Mouse (Mus musculus): ENCODE data around the gene Ppig.

The Ppig gene

DNA sequence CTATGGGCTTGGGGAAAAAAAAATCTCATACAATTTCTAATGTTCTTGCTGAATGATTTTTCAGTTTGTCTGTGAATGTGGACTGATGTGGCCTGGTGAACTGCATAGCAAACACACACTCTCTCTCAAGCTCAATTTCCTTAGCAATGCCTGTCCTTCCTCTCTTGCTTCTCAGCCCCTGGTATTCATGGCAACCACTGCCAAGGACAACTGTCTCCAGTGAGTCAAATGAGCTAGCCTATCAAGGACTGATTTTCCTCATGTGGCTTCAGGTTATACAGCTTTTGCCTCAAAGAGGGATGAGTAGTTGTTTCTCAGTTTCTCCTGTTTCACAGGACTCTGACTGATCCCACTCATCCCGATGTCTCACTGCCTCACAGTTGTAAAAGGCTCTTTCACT lies 3.2 kb upstream of the Ppig start:
- H3K4me1 ChIP-seq (replicated peaks; ENCODE audit: low read depth, low read length) = peaks cover 19% of the 10 kb centered on the region
- H3K9me3 ChIP-seq (ENCODE audit: low read length) = no peaks in the 10 kb centered on the region
- no peaks in the 10 kb centered on the region for H3K36me3 ChIP-seq (ENCODE audit: insufficient read depth, low read length)
- no peak overlapping the region for H3K4me3 ChIP-seq (replicated peaks; ENCODE audit: low read length)
- TF ChIP-seq POU5F1 (IDR thresholded peaks at IDR 0.05; ENCODE audit: borderline replicate concordance, low read length) (no peak), NANOG (IDR thresholded peaks at IDR 0.05; ENCODE audit: borderline replicate concordance, low read length) (no peak), CTCF (conservative IDR thresholded peaks at IDR 0.05; ENCODE audit: low read length) (no peak)
- H3K27me3 ChIP-seq (ENCODE audit: insufficient read depth, low read length) = no peaks in the 10 kb centered on the region

- peaks cover 36% of the 10 kb centered on the region for H3K4me1 ChIP-seq (replicated peaks; ENCODE audit: low read depth, low read length)
- H3K36me3 ChIP-seq (ENCODE audit: insufficient read depth, low read length) = no peaks in the 10 kb centered on the region
- no peaks in the 10 kb centered on the region for H3K27me3 ChIP-seq (ENCODE audit: insufficient read depth, low read length)
- peak overlapping the region; percentile 96 for H3K4me3 ChIP-seq (replicated peaks; ENCODE audit: low read length)
- H3K9me3 ChIP-seq (ENCODE audit: low read length) = no peaks in the 10 kb centered on the region
- TF ChIP-seq NANOG (IDR thresholded peaks at IDR 0.05; ENCODE audit: borderline replicate concordance, low read length) (no peak), CTCF (conservative IDR thresholded peaks at IDR 0.05; ENCODE audit: low read length) (no peak), POU5F1 (IDR thresholded peaks at IDR 0.05; ENCODE audit: borderline replicate concordance, low read length) (no peak)
These were observed 539 bp downstream of the Ppig start for GRCm38 (mm10) chr2:69722650-69723518.

DNA sequence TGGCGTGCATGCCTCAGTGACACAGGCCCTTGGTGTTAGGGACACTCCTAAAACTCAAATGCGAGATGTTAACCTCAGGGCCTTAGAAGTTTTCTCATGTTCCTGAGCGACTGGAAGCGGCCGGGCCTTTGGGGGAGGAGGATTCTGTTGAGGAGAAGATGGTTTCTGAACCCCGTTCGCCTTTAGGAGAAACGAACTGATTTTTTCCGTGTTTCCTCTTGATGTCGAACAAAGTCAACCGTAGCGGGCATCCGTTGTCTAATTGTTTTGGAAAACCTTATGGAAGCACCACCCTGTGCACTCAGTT lies 1.1 kb downstream of the Ppig start:
- no peak for TF ChIP-seq NANOG (IDR thresholded peaks at IDR 0.05; ENCODE audit: borderline replicate concordance, low read length)
- no peak for TF ChIP-seq POU5F1 (IDR thresholded peaks at IDR 0.05; ENCODE audit: borderline replicate concordance, low read length)
- no peak for TF ChIP-seq CTCF (conservative IDR thresholded peaks at IDR 0.05; ENCODE audit: low read length)
- H3K4me1 ChIP-seq (replicated peaks; ENCODE audit: low read depth, low read length) = peaks cover 36% of the 10 kb centered on the region
- no peaks in the 10 kb centered on the region for H3K36me3 ChIP-seq (ENCODE audit: insufficient read depth, low read length)
- peak overlapping the region; percentile 96 for H3K4me3 ChIP-seq (replicated peaks; ENCODE audit: low read length)
- H3K27me3 ChIP-seq (ENCODE audit: insufficient read depth, low read length) = no peaks in the 10 kb centered on the region
- no peaks in the 10 kb centered on the region for H3K9me3 ChIP-seq (ENCODE audit: low read length)

DNA sequence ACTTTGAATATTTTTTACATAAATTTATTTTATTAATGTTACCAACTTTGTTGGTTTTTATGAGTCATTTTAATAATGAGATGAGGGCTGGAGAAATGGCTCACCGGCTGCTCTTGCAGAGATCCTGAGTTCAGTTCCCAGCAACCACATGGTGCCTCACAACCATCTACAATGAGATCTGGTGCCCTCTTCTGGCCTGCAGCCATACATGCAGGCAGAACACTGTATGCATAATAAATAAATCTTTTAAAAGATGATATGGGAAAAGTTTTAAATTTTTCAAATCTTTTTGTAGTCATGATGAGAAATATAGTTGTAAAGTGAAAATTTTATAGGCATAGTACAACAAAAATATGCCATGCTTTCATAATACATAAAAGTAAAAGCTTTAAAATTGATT lies 22.7 kb downstream of the Ppig start:
- Histone ChIP-seq H3K36me3 (ENCODE audit: insufficient read depth, low read length) (peaks cover 89% of the 10 kb centered on the region), H3K9me3 (ENCODE audit: low read length) (no peaks in the 10 kb centered on the region), H3K4me3 (replicated peaks; ENCODE audit: low read length) (no peak overlapping the region), H3K27me3 (ENCODE audit: insufficient read depth, low read length) (no peaks in the 10 kb centered on the region), H3K4me1 (replicated peaks; ENCODE audit: low read depth, low read length) (no peaks in the 10 kb centered on the region)
- TF ChIP-seq CTCF (conservative IDR thresholded peaks at IDR 0.05; ENCODE audit: low read length) = peak; percentile 67
- TF ChIP-seq POU5F1 (IDR thresholded peaks at IDR 0.05; ENCODE audit: borderline replicate concordance, low read length) = no peak
- TF ChIP-seq NANOG (IDR thresholded peaks at IDR 0.05; ENCODE audit: borderline replicate concordance, low read length) = no peak

DNA sequence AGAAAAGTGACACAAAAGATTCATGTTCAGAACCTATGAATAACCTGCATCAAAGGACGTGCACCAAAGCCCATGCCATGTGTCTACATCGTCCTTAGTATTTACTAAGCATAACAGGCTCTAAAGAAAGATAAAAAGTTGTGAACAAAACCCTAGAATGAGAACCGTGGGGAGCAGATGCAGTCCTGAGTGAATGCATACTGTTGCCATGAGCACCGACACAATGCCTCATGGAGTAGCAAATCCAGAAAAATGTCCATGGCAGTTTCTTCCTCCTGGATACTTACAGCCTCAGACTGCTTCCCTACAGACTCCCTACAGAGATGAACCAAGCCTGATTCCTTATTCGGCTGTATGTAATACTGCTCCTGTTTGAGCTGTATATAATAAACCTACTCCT lies 38.6 kb downstream of the Ppig start:
- Histone ChIP-seq H3K4me1 (replicated peaks; ENCODE audit: low read depth, low read length) (peaks cover 3% of the 10 kb centered on the region; the same call in 1 of the 2 replicates), H3K36me3 (ENCODE audit: insufficient read depth, low read length) (no peaks in the 10 kb centered on the region), H3K27me3 (ENCODE audit: insufficient read depth, low read length) (no peaks in the 10 kb centered on the region), H3K4me3 (replicated peaks; ENCODE audit: low read length) (no peak overlapping the region), H3K9me3 (ENCODE audit: low read length) (no peaks in the 10 kb centered on the region)
- TF ChIP-seq CTCF (conservative IDR thresholded peaks at IDR 0.05; ENCODE audit: low read length) = no peak
- TF ChIP-seq NANOG (IDR thresholded peaks at IDR 0.05; ENCODE audit: borderline replicate concordance, low read length) = no peak
- no peak for TF ChIP-seq POU5F1 (IDR thresholded peaks at IDR 0.05; ENCODE audit: borderline replicate concordance, low read length)

DNA sequence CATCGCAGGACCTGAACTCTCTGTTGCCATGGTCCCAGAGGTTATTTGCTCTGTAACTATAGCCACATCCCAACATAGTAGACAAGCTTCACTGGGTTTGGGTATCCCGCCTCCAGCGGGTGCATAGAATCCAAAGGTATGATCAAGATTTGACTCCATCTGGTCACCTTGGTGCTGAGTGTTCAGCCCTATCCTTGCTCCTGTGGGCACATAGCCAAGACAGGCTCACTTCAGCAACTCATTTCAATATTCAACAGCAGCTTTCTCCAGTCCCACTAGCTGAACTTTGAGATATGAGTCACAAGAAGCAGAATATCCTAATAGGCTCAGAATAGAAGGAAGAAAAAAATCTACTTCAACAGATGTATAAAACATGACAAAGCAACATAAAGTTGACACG lies 41.0 kb downstream of the Ppig start:
- TF ChIP-seq CTCF (conservative IDR thresholded peaks at IDR 0.05; ENCODE audit: low read length) (no peak), NANOG (IDR thresholded peaks at IDR 0.05; ENCODE audit: borderline replicate concordance, low read length) (no peak), POU5F1 (IDR thresholded peaks at IDR 0.05; ENCODE audit: borderline replicate concordance, low read length) (no peak)
- Histone ChIP-seq H3K9me3 (ENCODE audit: low read length) (no peaks in the 10 kb centered on the region), H3K27me3 (ENCODE audit: insufficient read depth, low read length) (no peaks in the 10 kb centered on the region), H3K36me3 (ENCODE audit: insufficient read depth, low read length) (no peaks in the 10 kb centered on the region), H3K4me1 (replicated peaks; ENCODE audit: low read depth, low read length) (peaks cover 3% of the 10 kb centered on the region; the same call in 1 of the 2 replicates), H3K4me3 (replicated peaks; ENCODE audit: low read length) (no peak overlapping the region)

GRCm38 (mm10) chr2:69764716-69765115 lies 42.4 kb downstream of the Ppig start:
- Histone ChIP-seq H3K36me3 (ENCODE audit: insufficient read depth, low read length) (no peaks in the 10 kb centered on the region), H3K9me3 (ENCODE audit: low read length) (no peaks in the 10 kb centered on the region), H3K4me1 (replicated peaks; ENCODE audit: low read depth, low read length) (peaks cover 5% of the 10 kb centered on the region; the same call in 1 of the 2 replicates), H3K4me3 (replicated peaks; ENCODE audit: low read length) (no peak overlapping the region), H3K27me3 (ENCODE audit: insufficient read depth, low read length) (no peaks in the 10 kb centered on the region)
- TF ChIP-seq CTCF (conservative IDR thresholded peaks at IDR 0.05; ENCODE audit: low read length) (no peak), NANOG (IDR thresholded peaks at IDR 0.05; ENCODE audit: borderline replicate concordance, low read length) (no peak), POU5F1 (IDR thresholded peaks at IDR 0.05; ENCODE audit: borderline replicate concordance, low read length) (no peak)

- no peak for TF ChIP-seq NANOG (IDR thresholded peaks at IDR 0.05; ENCODE audit: borderline replicate concordance, low read length)
- no peak for TF ChIP-seq CTCF (conservative IDR thresholded peaks at IDR 0.05; ENCODE audit: low read length)
- TF ChIP-seq POU5F1 (IDR thresholded peaks at IDR 0.05; ENCODE audit: borderline replicate concordance, low read length) = no peak
- Histone ChIP-seq H3K4me1 (replicated peaks; ENCODE audit: low read depth, low read length) (0 out of 2 replicates have a peak, but pooled peaks cover 2% of the 10 kb centered on the region), H3K36me3 (ENCODE audit: insufficient read depth, low read length) (no peaks in the 10 kb centered on the region), H3K27me3 (ENCODE audit: insufficient read depth, low read length) (no peaks in the 10 kb centered on the region), H3K9me3 (ENCODE audit: low read length) (no peaks in the 10 kb centered on the region; the same call in 1 of the 2 replicates), H3K4me3 (replicated peaks; ENCODE audit: low read length) (no peak overlapping the region)
These were observed 51.0 kb downstream of the Ppig start for GRCm38 (mm10) chr2:69773331-69773730.

Data from E14TG2a.4 (cell line).